Mouse (Mus musculus) midbrain, embryonic 11.5 days (tissue): Measurements from ENCODE around the gene Mrpl48. TPM values are rescaled to one million over a fixed set of nuclear protein-coding genes. Genes with fewer than 3 reads are reported as not detected.

Experiments used
- ATAC-seq: fragments of 200-750 bp; cut with Nextera tagmentation; 2 replicates; pipeline ENCODE4 v1.8.0; 2017; ENCODE audit warnings: moderate TSS enrichment, moderate library complexity; ENCODE audit not compliant: low FRiP score
- DNase-seq: peaks from one replicate; pipeline ENCODE4 v3.0.0; 2015; ENCODE audit warnings: low spot score; ENCODE audit errors: missing footprints
- H3K27ac ChIP-seq: fragments of 300-500 bp; sonication (generic); 2 replicates; pipeline ENCODE4 v1.5.1; 2014; ENCODE audit warnings: low read depth, low read length
- H3K27me3 ChIP-seq: fragments of 300-500 bp; sonication (generic); 2 replicates; pipeline ENCODE4 v1.6.1; 2014; ENCODE audit warnings: mild to moderate bottlenecking, low read length, moderate library complexity, mixed read lengths; ENCODE audit not compliant: control insufficient read depth, insufficient read depth
- H3K36me3 ChIP-seq: fragments of 300-500 bp; sonication (generic); 2 replicates; pipeline ENCODE4 v1.6.1; 2014; ENCODE audit warnings: mild to moderate bottlenecking, low read length, moderate library complexity, mixed read lengths; ENCODE audit not compliant: control insufficient read depth, insufficient read depth
- H3K4me1 ChIP-seq: fragments of 300-500 bp; sonication (generic); 2 replicates; pipeline ENCODE4 v1.6.1; 2014; ENCODE audit warnings: low read length; ENCODE audit not compliant: control insufficient read depth, insufficient read depth
- H3K4me2 ChIP-seq: fragments of 300-500 bp; sonication (generic); 2 replicates; pipeline ENCODE4 v1.6.1; 2014; ENCODE audit warnings: mild to moderate bottlenecking, moderate library complexity
- H3K4me3 ChIP-seq: fragments of 300-500 bp; sonication (generic); 2 replicates; pipeline ENCODE4 v1.5.1; 2014; ENCODE audit warnings: low read depth, low read length
- H3K9ac ChIP-seq: fragments of 300-500 bp; sonication (generic); 2 replicates; pipeline ENCODE4 v1.6.1; 2014; ENCODE audit warnings: low read length
- H3K9me3 ChIP-seq: fragments of 300-500 bp; sonication (generic); 2 replicates; pipeline ENCODE4 v1.6.1; 2016; ENCODE audit warnings: low read length; ENCODE audit not compliant: control insufficient read depth
- WGBS: fragments of 180-500 bp; shearing (Covaris S2); extraction: QIAGEN DNeasy Blood & Tissue Kit; methylation state at CpG from one replicate; pipeline ENCODE4 v1.1.7; 2014; 5-methylcytosine and 5-hydroxymethylcytosine counted together
- polyA plus RNA-seq: library from polyadenylated mRNA; unstranded; fragments of >200 nt; fragmentation: Nextera tagmentation; extraction: Ambion mirVana; gene quantifications from 2 replicates; pipeline ENCODE4 v1.2.1, GENCODE M21; 2014

Gene Mrpl48
- polyA plus RNA-seq, 1 experiment from 2014 or later, result 62.9 TPM

DNA sequence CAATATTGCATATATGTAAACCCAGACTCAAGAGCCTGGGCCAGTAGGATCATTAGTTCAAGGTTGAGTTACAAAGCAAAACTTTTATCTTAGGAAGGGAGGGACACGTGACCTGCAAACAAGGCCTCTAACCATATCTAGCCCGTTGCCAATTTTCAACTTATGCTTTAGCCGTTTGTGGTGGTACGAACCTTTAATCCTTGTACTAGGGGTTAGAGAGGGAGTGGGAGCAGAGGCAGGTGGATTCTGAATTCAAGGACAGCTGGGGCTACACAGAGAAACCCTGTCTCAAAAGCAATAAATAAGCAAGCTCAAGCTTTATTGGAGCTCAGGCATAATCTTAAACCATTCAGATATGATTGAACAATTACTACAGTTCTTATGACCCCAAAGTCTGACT, 34.3 kb upstream of the Mrpl48 start:
- H3K4me2 ChIP-seq, result no peak overlapping the region
- DNase-seq (no peak), ATAC-seq (no peak)
- H3K9me3 ChIP-seq, result no peaks in the 10 kb centered on the region
- H3K4me1 ChIP-seq, result no peaks in the 10 kb centered on the region
- no peaks in the 10 kb centered on the region for H3K36me3 ChIP-seq
- 94% methylated on average over 4 of the region's 4 CpGs for WGBS
- no peak overlapping the region for H3K27ac ChIP-seq
- no peak overlapping the region for H3K9ac ChIP-seq
- H3K4me3 ChIP-seq, result no peak overlapping the region
- H3K27me3 ChIP-seq, result no peaks in the 10 kb centered on the region

DNA sequence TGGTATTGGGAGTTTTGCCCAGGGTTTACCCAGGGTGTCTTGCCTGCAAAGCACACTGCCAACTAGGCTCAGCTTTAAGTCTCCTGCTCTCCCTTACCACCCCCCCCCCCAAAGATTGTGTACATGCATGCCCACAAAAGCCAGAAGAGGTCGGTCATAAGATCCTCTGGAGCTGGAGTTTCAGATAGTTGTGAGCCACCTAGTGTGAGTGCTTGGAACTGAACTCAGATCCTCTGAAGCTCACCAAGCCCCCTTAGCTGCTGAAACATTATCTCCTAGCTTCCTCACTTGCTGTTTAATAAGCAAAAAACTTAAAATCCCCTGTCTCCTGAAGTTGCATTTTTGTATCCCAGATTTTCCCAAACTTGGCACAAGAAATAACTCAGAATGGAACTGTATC, 29.6 kb upstream of the Mrpl48 start:
- Histone ChIP-seq H3K9me3 (no peaks in the 10 kb centered on the region), H3K27me3 (no peaks in the 10 kb centered on the region), H3K9ac (no peak overlapping the region), H3K4me3 (no peak overlapping the region), H3K4me1 (no peaks in the 10 kb centered on the region), H3K27ac (no peak overlapping the region), H3K4me2 (no peak overlapping the region), H3K36me3 (no peaks in the 10 kb centered on the region)
- DNase-seq (peak; percentile 87), ATAC-seq (no peak)
- 8% methylated on average over 1 of the region's 1 CpGs for WGBS

DNA sequence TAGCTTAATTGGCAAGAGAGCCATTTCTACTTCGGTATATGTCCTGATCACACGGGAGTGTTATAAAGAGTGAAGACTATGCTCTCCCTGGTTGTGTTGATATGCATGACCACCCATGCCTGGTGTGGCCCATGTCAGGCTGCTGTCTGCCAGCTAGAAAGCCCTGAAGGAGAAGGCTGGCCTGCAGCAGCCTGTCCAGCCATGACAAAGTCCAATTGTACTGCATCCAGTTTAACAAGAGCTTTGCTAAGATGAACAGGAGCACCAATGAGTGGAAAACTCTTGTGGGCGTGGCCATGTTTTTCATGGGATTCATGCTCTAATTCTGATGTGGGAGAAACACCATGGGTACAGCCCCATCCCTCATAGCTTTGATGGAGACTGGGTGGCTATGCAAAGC, 16.4 kb upstream of the Mrpl48 start:
- Histone ChIP-seq H3K9me3 (no peaks in the 10 kb centered on the region), H3K4me1 (no peaks in the 10 kb centered on the region), H3K4me3 (no peak overlapping the region), H3K27me3 (no peaks in the 10 kb centered on the region), H3K27ac (no peak overlapping the region), H3K9ac (no peak overlapping the region), H3K36me3 (no peaks in the 10 kb centered on the region), H3K4me2 (no peak overlapping the region)
- 72% methylated on average over 3 of the region's 3 CpGs for WGBS
- DNase-seq (no peak), ATAC-seq (no peak)

DNA sequence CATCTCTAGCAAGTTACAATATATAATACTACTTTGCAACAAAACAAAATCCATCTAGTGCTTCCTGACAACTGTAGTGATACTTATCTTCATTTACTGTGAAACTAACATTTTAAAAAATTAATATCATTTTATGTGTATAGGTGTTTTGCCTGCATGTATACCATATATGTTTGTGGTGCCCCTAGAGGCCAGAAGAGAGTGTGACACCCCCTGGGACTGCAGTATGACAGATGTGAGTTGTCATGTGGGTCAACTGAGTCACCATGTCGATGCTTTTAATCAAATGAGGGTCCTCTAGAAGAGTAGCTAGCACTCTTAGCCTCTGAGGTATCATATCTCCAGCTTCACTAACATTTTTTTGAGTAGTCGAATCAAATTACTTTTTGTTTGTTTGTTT, 14.2 kb upstream of the Mrpl48 start:
- ATAC-seq (no peak), DNase-seq (no peak)
- Histone ChIP-seq H3K4me2 (no peak overlapping the region), H3K36me3 (no peaks in the 10 kb centered on the region), H3K9me3 (no peaks in the 10 kb centered on the region), H3K4me1 (no peaks in the 10 kb centered on the region), H3K4me3 (no peak overlapping the region), H3K27ac (no peak overlapping the region), H3K9ac (no peak overlapping the region), H3K27me3 (no peaks in the 10 kb centered on the region)
- WGBS, result 90% methylated on average over 2 of the region's 2 CpGs

DNA sequence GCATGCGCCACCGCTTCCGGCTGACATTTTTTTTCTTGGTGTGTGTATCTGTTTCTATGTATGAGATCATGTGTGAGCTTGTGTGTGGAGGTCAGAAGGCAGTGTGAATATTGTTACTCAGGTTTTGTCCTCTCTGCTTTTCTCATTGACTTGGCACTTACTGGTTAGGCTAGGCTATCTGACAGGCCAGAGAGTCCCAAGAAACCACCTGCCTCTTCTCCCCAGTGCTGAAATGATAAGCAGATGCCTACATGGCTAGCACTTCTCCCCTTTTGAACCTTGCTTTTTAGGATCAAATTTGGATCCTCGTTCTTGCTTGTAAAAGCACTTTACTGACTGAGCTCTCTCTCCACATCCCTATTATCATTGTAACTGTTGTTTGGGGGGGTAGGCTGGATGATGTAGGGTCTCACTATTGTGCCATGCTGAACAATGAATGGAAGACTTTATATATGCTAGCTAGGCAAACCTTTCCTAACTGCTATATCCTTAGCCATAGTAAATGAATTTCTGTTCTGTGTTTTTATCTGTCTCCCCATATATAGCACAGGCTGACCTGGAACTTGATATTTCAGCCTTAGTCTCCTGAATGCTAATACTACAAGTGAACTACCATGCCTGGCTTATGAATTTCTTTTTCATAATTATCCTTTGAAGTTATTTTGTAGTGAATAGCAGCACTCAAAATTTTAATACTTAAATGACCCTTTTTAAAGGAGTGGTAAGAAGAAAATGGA, 8.2 kb upstream of the Mrpl48 start:
- Histone ChIP-seq H3K4me1 (no peaks in the 10 kb centered on the region), H3K27ac (no peak overlapping the region), H3K9ac (no peak overlapping the region), H3K4me2 (no peak overlapping the region), H3K9me3 (no peaks in the 10 kb centered on the region), H3K27me3 (no peaks in the 10 kb centered on the region), H3K4me3 (no peak overlapping the region), H3K36me3 (no peaks in the 10 kb centered on the region)
- 95% methylated on average over 4 of the region's 4 CpGs for WGBS
- ATAC-seq (no peak), DNase-seq (no peak)

DNA sequence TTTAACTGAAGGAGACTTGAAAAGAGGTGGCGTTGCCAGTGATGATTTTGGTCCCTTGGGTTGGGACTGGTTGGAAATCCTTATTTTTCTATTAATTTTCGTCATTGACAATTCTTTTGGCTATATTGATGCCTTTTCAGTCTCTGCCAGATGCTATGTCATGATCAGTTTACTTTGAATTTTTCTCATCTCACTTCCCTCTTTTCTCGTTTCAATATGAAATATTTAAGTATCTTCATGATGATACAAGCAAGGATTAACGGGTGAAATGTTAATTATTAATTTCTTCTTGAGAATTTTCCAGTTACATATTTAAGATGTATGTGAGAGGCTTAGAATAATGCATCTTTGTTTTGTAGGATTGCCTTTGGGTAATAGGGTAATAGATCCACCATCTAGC, 809 bp upstream of the Mrpl48 start:
- ATAC-seq (no peak), DNase-seq (no peak)
- Histone ChIP-seq H3K9me3 (no peaks in the 10 kb centered on the region), H3K27ac (no peak overlapping the region), H3K4me3 (peak overlapping the region; percentile 99), H3K36me3 (no peaks in the 10 kb centered on the region), H3K4me2 (peak overlapping the region; percentile 75), H3K9ac (peak overlapping the region; percentile 98), H3K4me1 (peaks cover 6% of the 10 kb centered on the region), H3K27me3 (no peaks in the 10 kb centered on the region)
- 31% methylated on average over 4 of the region's 4 CpGs for WGBS

DNA sequence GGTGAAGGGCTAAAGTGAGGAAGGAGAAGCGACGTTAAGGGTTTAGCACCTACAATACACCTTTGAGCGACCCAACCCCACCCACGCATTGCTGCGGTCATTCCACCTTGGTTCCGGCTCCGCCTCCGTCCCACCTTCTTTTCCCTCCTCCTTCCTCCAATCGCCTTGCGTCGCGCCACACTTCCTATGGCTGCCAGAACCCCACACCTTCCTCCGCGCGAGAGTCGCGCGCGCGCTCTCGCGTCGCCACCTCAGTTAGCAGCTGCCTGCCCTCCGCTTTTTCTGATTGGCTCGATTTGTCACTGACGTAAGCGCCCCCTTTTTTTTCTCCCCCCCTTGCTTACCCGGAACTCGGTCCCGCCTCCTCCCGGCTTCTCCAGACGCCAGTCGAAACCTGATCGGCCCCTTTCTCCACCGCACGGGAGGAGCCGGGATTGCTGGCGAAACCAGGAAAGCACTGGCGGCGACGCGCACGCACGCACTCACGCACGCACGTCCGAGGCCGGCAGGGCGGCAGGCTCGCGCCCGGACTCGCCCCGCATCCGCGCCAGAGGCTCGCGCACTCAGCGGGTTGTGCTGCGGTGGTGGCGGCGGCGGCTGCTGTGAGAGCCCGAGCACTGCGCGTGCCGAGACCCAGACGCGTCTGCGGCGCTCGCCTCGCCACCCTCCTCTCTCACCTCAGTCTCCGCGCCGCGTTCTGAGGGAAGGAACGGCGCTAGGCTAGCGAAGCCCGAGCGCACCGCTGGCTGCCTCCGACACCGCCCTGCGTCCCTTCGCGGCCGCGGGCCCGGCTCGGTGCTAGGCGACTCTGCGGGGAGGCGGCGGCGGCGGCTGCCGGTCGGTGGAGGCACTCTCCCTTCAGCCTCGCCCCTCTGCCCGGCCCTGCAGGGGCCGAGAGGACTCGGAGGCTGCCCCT, 629 bp downstream of the Mrpl48 start, which contains the start of gene Rab6a:
TSS of gene Rab6a (plus strand) at position 197 of the 916 bp plus-strand sequence.
- H3K4me2 ChIP-seq, result peak within 1 kb of the TSS; percentile 75
- no peaks in the 10 kb centered on the region for H3K27me3 ChIP-seq
- ATAC-seq (peak; percentile 97), DNase-seq (peak; percentile 99)
- peak within 1 kb of the TSS; percentile 98 for H3K9ac ChIP-seq
- peak within 1 kb of the TSS; percentile 99 for H3K27ac ChIP-seq
- H3K4me3 ChIP-seq, result peak within 1 kb of the TSS; percentile 99
- WGBS, result under 1% methylated on average over 99 of the region's 105 CpGs
- no peaks in the 10 kb centered on the region for H3K36me3 ChIP-seq
- peaks cover 6% of the 10 kb centered on the region for H3K4me1 ChIP-seq
- no peaks in the 10 kb centered on the region for H3K9me3 ChIP-seq

DNA sequence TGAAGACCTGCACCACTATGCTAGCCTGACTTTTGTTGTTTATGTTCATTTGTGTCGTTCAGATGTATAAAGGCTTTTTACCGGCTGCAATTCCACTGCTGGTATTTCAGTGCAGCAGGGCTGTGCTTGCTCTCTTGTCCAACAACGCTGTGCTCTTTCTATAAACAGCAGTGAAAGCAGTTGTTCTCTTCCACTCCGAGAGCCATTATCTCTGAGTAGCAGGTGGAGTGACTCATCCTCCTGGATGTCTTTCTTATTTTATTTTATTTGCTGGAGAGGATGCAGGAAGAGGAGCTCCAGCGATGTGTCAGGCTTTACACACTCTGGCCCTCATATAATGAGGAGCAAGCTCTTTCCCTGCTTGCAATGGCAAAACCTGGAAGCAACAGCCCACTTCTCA, 7.9 kb downstream of the Mrpl48 start:
- no peak for DNase-seq
- no peak for ATAC-seq
- H3K4me2 ChIP-seq, result no peak overlapping the region
- no peaks in the 10 kb centered on the region for H3K27me3 ChIP-seq
- no peak overlapping the region for H3K9ac ChIP-seq
- H3K4me3 ChIP-seq, result no peak overlapping the region
- H3K9me3 ChIP-seq, result no peaks in the 10 kb centered on the region
- H3K4me1 ChIP-seq, result no peaks in the 10 kb centered on the region
- 81% methylated on average over 5 of the region's 5 CpGs for WGBS
- no peaks in the 10 kb centered on the region for H3K36me3 ChIP-seq
- H3K27ac ChIP-seq, result no peak overlapping the region

DNA sequence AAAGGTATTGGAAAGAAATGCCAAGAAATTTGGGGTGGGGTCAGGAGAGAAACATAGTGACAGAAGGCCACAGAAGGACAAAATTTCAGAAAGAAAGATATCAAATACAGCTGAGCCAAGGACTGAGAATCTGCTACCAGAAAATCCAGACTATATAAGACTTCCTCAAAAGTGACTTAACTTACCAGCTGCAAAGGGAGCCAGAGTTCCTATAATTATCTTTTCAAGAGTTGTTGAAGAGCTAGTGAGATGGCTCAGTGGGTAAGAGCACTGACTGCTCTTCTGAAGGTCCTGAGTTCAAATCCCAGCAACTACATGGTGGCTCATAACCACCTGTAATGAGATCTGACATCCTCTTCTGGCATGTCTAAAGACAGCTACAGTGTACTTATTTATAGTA, 14.8 kb downstream of the Mrpl48 start:
- DNase-seq, result no peak
- ATAC-seq, result no peak
- Histone ChIP-seq H3K4me3 (no peak overlapping the region), H3K4me1 (no peaks in the 10 kb centered on the region), H3K9me3 (no peaks in the 10 kb centered on the region), H3K27ac (no peak overlapping the region), H3K9ac (no peak overlapping the region), H3K27me3 (no peaks in the 10 kb centered on the region), H3K4me2 (no peak overlapping the region), H3K36me3 (no peaks in the 10 kb centered on the region)
